Mouse (Mus musculus) CH12.LX (cell line): ENCODE data around the gene Ddx31. TPM values are rescaled to one million over a fixed set of nuclear protein-coding genes. Genes with fewer than 3 reads are reported as not detected.

Experiments used
- DNase-seq: peaks from one replicate; pipeline ENCODE4 v3.0.0-alpha.2; 2013; ENCODE audit errors: extremely low read depth
- H3K27ac ChIP-seq: 2 replicates; pipeline ENCODE4 v1.5.1; 2012; ENCODE audit warnings: low read depth, mild to moderate bottlenecking, control low read depth, moderate library complexity; ENCODE audit not compliant: insufficient read depth
- H3K27me3 ChIP-seq: replicated peaks from 2 replicates; pipeline ENCODE3; 2012; ENCODE audit warnings: inconsistent platforms
- H3K36me3 ChIP-seq, 2 experiments: replicated peaks in 1 of 2; 2 replicates each; pipeline versions ENCODE3 to v1.6.1; 2012; ENCODE audit warnings: inconsistent platforms in 1 of 2, low read length in 1 of 2, mild to moderate bottlenecking in 1 of 2, mixed read lengths in 1 of 2, moderate library complexity in 1 of 2; ENCODE audit not compliant: control insufficient read depth in 1 of 2, insufficient read depth in 1 of 2
- H3K4me1 ChIP-seq, 2 experiments: 2 replicates each; pipeline ENCODE4 v1.6.1; 2012; ENCODE audit warnings: inconsistent platforms in 1 of 2, moderate library complexity in 1 of 2; ENCODE audit not compliant: insufficient read depth in 2 of 2, control insufficient read depth in 1 of 2
- H3K4me2 ChIP-seq: 2 replicates; pipeline ENCODE4 v1.6.1; 2012; ENCODE audit warnings: low read depth, mild to moderate bottlenecking, control low read depth; ENCODE audit not compliant: poor library complexity, insufficient read depth, severe bottlenecking
- H3K4me3 ChIP-seq, 3 experiments: fragments of 150-350 bp in 1 of 3; sonication (generic) in 1 of 3; replicated peaks in 1 of 3; 2 replicates each; pipeline versions ENCODE3 to v1.5.1; 2011 to 2012; ENCODE audit warnings: low read depth in 2 of 3, low read length in 2 of 3, mild to moderate bottlenecking in 2 of 3, moderate library complexity in 2 of 3, control low read depth in 1 of 3, improper control_type of control experiment in 1 of 3, inconsistent platforms in 1 of 3, mixed read lengths in 1 of 3; ENCODE audit not compliant: poor library complexity in 1 of 3
- H3K79me2 ChIP-seq: replicated peaks from 2 replicates; pipeline ENCODE4 v1.6.1; 2012; ENCODE audit warnings: mild to moderate bottlenecking, moderate library complexity; ENCODE audit not compliant: control insufficient read depth, poor library complexity, insufficient read depth, severe bottlenecking; ENCODE audit errors: extremely low read depth
- H3K9ac ChIP-seq: 2 replicates; pipeline ENCODE4 v1.6.1; 2012; ENCODE audit warnings: low read depth, mild to moderate bottlenecking, control low read depth, moderate library complexity; ENCODE audit not compliant: insufficient read depth
- H3K9me3 ChIP-seq: replicated peaks from 2 replicates; pipeline ENCODE3; 2012; ENCODE audit warnings: low read length, inconsistent platforms, mixed read lengths
- BHLHE40 ChIP-seq: IDR thresholded peaks from 2 replicates; pipeline ENCODE4 v1.6.1; 2011; ENCODE audit warnings: mild to moderate bottlenecking, low read depth, low read length, improper control_type of control experiment
- CHD1 ChIP-seq: IDR thresholded peaks from 2 replicates; pipeline ENCODE4 v1.6.1; 2012; ENCODE audit warnings: low read depth, low read length, improper control_type of control experiment, inconsistent platforms
- CHD2 ChIP-seq: IDR thresholded peaks from 2 replicates; pipeline ENCODE4 v1.6.1; 2011; ENCODE audit warnings: low read length, improper control_type of control experiment
- CTCF ChIP-seq, 2 experiments: IDR thresholded peaks in 1 of 2; conservative IDR thresholded peaks in 1 of 2; 2 replicates each; pipeline ENCODE4 v1.5.1; 2011 to 2012; ENCODE audit warnings: low read depth in 2 of 2, low read length in 2 of 2, improper control_type of control experiment in 1 of 2, inconsistent platforms in 1 of 2, mild to moderate bottlenecking in 1 of 2, moderate library complexity in 1 of 2
- E2F4 ChIP-seq: IDR thresholded peaks from 2 replicates; pipeline ENCODE4 v1.6.1; 2011; ENCODE audit warnings: low read depth, low read length, improper control_type of control experiment; ENCODE audit not compliant: insufficient replicate concordance
- ELF1 ChIP-seq: IDR thresholded peaks from 2 replicates; pipeline ENCODE4 v1.6.1; 2014; ENCODE audit warnings: low read depth, mild to moderate bottlenecking, inconsistent platforms, low read length, improper control_type of control experiment
- ETS1 ChIP-seq: conservative IDR thresholded peaks from 2 replicates; pipeline ENCODE4 v1.6.1; 2012; ENCODE audit warnings: low read depth, mild to moderate bottlenecking, inconsistent platforms, low read length, improper control_type of control experiment, moderate library complexity
- HCFC1 ChIP-seq: IDR thresholded peaks from 2 replicates; pipeline ENCODE4 v1.6.1; 2012; ENCODE audit warnings: low read depth, mild to moderate bottlenecking, inconsistent platforms, low read length, improper control_type of control experiment
- IRF4 ChIP-seq: IDR thresholded peaks from 2 replicates; pipeline ENCODE4 v1.6.1; 2014; ENCODE audit warnings: low read depth, mild to moderate bottlenecking, inconsistent platforms, low read length, improper control_type of control experiment
- JUN ChIP-seq: IDR thresholded peaks from 2 replicates; pipeline ENCODE4 v1.6.1; 2011; ENCODE audit warnings: low read depth, mild to moderate bottlenecking, low read length, improper control_type of control experiment, moderate library complexity; ENCODE audit not compliant: insufficient read depth
- JUND ChIP-seq: conservative IDR thresholded peaks from 2 replicates; pipeline ENCODE4 v1.6.1; 2011; ENCODE audit warnings: low read depth, low read length, improper control_type of control experiment
- KAT2A ChIP-seq: IDR thresholded peaks from 2 replicates; pipeline ENCODE4 v1.6.1; 2012; ENCODE audit warnings: low read length, improper control_type of control experiment, inconsistent platforms; ENCODE audit not compliant: insufficient replicate concordance
- MAX ChIP-seq: IDR thresholded peaks from 2 replicates; pipeline ENCODE4 v1.6.1; 2011; ENCODE audit warnings: low read length, improper control_type of control experiment
- MAZ ChIP-seq: IDR thresholded peaks from 2 replicates; pipeline ENCODE4 v1.6.1; 2012; ENCODE audit warnings: low read depth, mild to moderate bottlenecking, inconsistent platforms, low read length, improper control_type of control experiment, moderate library complexity
- MEF2A ChIP-seq: IDR thresholded peaks from 2 replicates; pipeline ENCODE4 v1.6.1; 2014; ENCODE audit warnings: low read depth, mild to moderate bottlenecking, inconsistent platforms, low read length, improper control_type of control experiment, borderline replicate concordance
- MYC ChIP-seq: IDR thresholded peaks from 2 replicates; pipeline ENCODE4 v1.6.1; 2011; ENCODE audit warnings: low read depth, mild to moderate bottlenecking, improper control_type of control experiment, low read length
- NELFE ChIP-seq: IDR thresholded peaks from 2 replicates; pipeline ENCODE4 v1.6.1; 2011; ENCODE audit warnings: low read depth, low read length, improper control_type of control experiment
- NRF1 ChIP-seq: IDR thresholded peaks from 2 replicates; pipeline ENCODE4 v1.6.1; 2014; ENCODE audit warnings: low read depth, mild to moderate bottlenecking, inconsistent platforms, low read length, improper control_type of control experiment, moderate library complexity
- PAX5 ChIP-seq: IDR thresholded peaks from 2 replicates; pipeline ENCODE4 v1.6.1; 2012; ENCODE audit warnings: low read length, inconsistent platforms, mixed read lengths
- POLR2AphosphoS2 ChIP-seq: IDR thresholded peaks from 2 replicates; pipeline ENCODE4 v1.6.1; 2011; ENCODE audit warnings: low read depth, low read length, improper control_type of control experiment
- RAD21 ChIP-seq: IDR thresholded peaks from 2 replicates; pipeline ENCODE4 v1.6.1; 2011; ENCODE audit warnings: low read depth, mild to moderate bottlenecking, low read length, improper control_type of control experiment, moderate library complexity
- RCOR1 ChIP-seq: conservative IDR thresholded peaks from 2 replicates; pipeline ENCODE4 v1.6.1; 2012; ENCODE audit warnings: low read depth, mild to moderate bottlenecking, inconsistent platforms, low read length, improper control_type of control experiment
- SIN3A ChIP-seq: IDR thresholded peaks from 2 replicates; pipeline ENCODE4 v1.6.1; 2012; ENCODE audit warnings: low read length, improper control_type of control experiment, inconsistent platforms
- TBP ChIP-seq: conservative IDR thresholded peaks from 2 replicates; pipeline ENCODE4 v1.6.1; 2011; ENCODE audit warnings: low read depth, low read length, improper control_type of control experiment
- TCF12 ChIP-seq: IDR thresholded peaks from 2 replicates; pipeline ENCODE4 v1.6.1; 2014; ENCODE audit warnings: low read depth, mild to moderate bottlenecking, inconsistent platforms, low read length, improper control_type of control experiment
- USF1 ChIP-seq: IDR thresholded peaks from 2 replicates; pipeline ENCODE4 v1.6.1; 2014; ENCODE audit warnings: low read depth, mild to moderate bottlenecking, inconsistent platforms, low read length, improper control_type of control experiment
- USF2 ChIP-seq: conservative IDR thresholded peaks from 2 replicates; pipeline ENCODE4 v1.6.1; 2011; ENCODE audit warnings: low read depth, low read length, improper control_type of control experiment
- ZC3H11A ChIP-seq: IDR thresholded peaks from 2 replicates; pipeline ENCODE4 v1.6.1; 2012; ENCODE audit warnings: low read depth, mild to moderate bottlenecking, inconsistent platforms, low read length, improper control_type of control experiment
- ZKSCAN1 ChIP-seq: IDR thresholded peaks from 2 replicates; pipeline ENCODE4 v1.6.1; 2012; ENCODE audit warnings: low read depth, inconsistent platforms, low read length, improper control_type of control experiment, borderline replicate concordance
- ZMIZ1 ChIP-seq: IDR thresholded peaks from 2 replicates; pipeline ENCODE4 v1.6.1; 2012; ENCODE audit warnings: low read depth, mild to moderate bottlenecking, inconsistent platforms, low read length, improper control_type of control experiment
- ZNF384 ChIP-seq: IDR thresholded peaks from 2 replicates; pipeline ENCODE4 v1.6.1; 2012; ENCODE audit warnings: low read depth, low read length, improper control_type of control experiment, inconsistent platforms
- dilution Hi-C: fragments of 300-500 bp; cut with MboI; formaldehyde crosslinking; loops from 2 replicates; pipeline ENCODE4 v1.14.3; 2020; ENCODE audit warnings: low sequenced_read_pairs; ENCODE audit not compliant: extremely low pct_unique_long_range_greater_than_20kb, extremely low pct_ligation_motif_present
- in situ Hi-C: fragments of 300-500 bp; cut with MboI; formaldehyde crosslinking; loops from 3 replicates; pipeline ENCODE4 v1.14.3; 2019; ENCODE audit warnings: low sequenced_read_pairs, low pct_ligation_motif_present, low pct_unique_long_range_greater_than_20kb, mixed read lengths
- polyA plus RNA-seq: library from polyadenylated mRNA; unstranded; fragments of >175 nt; gene quantifications from 2 replicates; pipeline ENCODE4 v1.2.1, GENCODE M21; 2012; ENCODE audit warnings: low read depth; ENCODE audit not compliant: insufficient read length
- total RNA-seq, 2 experiments: library from RNA; depleted of rRNA; stranded (reverse); fragments of 300-350 nt in 1 of 2; fragments of >200 nt in 1 of 2; gene quantifications; 2 replicates each; pipeline ENCODE4 v1.2.3; 2012 to 2014

Gene Ddx31
- total and polyA plus RNA-seq, 3 experiments, result 15.9 to 26.8 (median 18.8) TPM

DNA sequence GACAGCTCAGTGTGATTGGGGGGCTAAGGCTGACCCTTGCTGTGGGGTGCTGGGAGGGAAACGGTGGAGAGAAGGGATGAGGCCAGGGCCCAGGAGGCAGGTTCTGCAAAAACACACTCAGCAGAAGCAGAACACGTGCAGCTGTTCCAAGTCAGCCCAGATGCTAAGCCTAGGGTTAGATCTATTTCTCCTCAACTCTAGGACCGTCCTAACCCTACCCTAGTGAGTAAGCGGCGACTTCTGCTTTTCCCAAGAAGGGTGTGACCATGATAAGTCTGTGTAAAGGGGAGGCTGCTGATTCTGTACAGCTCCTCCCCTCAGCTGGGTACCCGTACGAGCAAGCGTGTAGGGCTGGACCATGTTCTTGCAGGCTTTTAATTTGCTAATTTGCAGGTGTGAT lies 43.9 kb upstream of the Ddx31 start:
- in situ Hi-C loops, result no loop called here
- no peak for DNase-seq
- Histone ChIP-seq H3K4me1 (peaks cover 11 to 17% of the 10 kb centered on the region in 2 experiments), H3K36me3 (no peaks in the 10 kb centered on the region), H3K4me2 (no peak overlapping the region), H3K27me3 (no peaks in the 10 kb centered on the region), H3K79me2 (no peaks in the 10 kb centered on the region), H3K9me3 (no peaks in the 10 kb centered on the region), H3K9ac (no peak overlapping the region), H3K4me3 (no peak overlapping the region), H3K27ac (no peak overlapping the region)
- dilution Hi-C loops, result no loop called here
- TF ChIP-seq USF2 (no peak), MAX (no peak), RAD21 (no peak), MAZ (no peak), HCFC1 (no peak), PAX5 (no peak), MEF2A (no peak), CHD2 (no peak), ZKSCAN1 (no peak), CTCF (conservative IDR thresholded peaks at IDR 0.05 in 1 of 2, IDR thresholded peaks at IDR 0.05 in 1 of 2; ENCODE audit: low read depth in 2 of 2, low read length in 2 of 2) (no peak), ZNF384 (no peak), BHLHE40 (no peak), ETS1 (no peak), ELF1 (no peak), USF1 (no peak), JUN (no peak), E2F4 (no peak), POLR2AphosphoS2 (no peak)

DNA sequence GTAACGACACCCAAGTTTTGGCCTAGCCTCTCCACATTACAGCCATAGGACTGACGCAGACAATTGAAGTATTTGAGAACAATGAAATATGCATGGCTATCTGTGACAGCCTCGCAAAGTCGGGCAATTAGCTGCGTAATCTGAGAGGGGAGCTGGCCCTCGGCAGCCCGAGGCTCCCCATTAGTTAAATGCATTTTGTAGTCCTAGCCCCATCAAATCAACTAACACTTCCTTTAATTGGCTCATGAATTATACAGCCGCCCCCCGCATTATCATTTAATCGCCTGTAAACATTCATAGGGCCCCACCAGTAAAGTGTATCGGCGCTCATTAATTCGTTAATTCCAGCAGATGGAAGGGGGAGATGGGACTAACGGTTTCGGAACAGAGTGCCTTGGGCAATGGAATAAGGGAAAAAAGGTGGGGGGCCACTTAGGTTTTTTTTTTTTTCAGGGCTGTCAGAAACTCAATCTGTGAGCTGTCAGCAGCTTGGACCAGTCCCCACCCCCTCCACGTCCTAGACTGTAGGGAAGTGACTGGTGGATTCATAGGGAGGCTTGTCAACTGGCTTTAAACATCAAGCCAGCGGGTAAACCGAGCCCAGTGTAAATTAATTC lies 42.6 kb upstream of the Ddx31 start:
- no peak overlapping the region for H3K27ac ChIP-seq
- H3K4me2 ChIP-seq, result no peak overlapping the region
- no peak for TF ChIP-seq RAD21
- no peak for TF ChIP-seq ZC3H11A
- no peak for TF ChIP-seq ZMIZ1
- no peak for TF ChIP-seq PAX5
- TF ChIP-seq NRF1, result no peak
- TF ChIP-seq ELF1, result no peak
- no peak for TF ChIP-seq SIN3A
- TF ChIP-seq MEF2A, result no peak
- TF ChIP-seq NELFE, result no peak
- no peak for TF ChIP-seq RCOR1
- TF ChIP-seq JUN, result no peak
- TF ChIP-seq IRF4, result no peak
- no peak for TF ChIP-seq KAT2A
- TF ChIP-seq CHD1, result no peak
- TF ChIP-seq TCF12, result no peak
- TF ChIP-seq MYC, result no peak
- TF ChIP-seq JUND, result no peak
- TF ChIP-seq BHLHE40, result no peak
- no peak for TF ChIP-seq TBP
- TF ChIP-seq, all 38 proteins: peak for 0
- Histone ChIP-seq H3K79me2 (no peaks in the 10 kb centered on the region), H3K4me1 (peaks cover 8 to 14% of the 10 kb centered on the region in 2 experiments), H3K36me3 (no peaks in the 10 kb centered on the region), H3K27me3 (no peaks in the 10 kb centered on the region), H3K9ac (no peak overlapping the region), H3K4me3 (no peak overlapping the region), H3K9me3 (no peaks in the 10 kb centered on the region)
- no peak for DNase-seq
- in situ Hi-C loops, result no loop called here
- dilution Hi-C loops, result no loop called here
